Mouse (Mus musculus): ENCODE measurements around the gene Dcaf10. TPM values are rescaled to one million over a fixed set of nuclear protein-coding genes. Genes with fewer than 3 reads are reported as not detected.
"Not testable (repeated sequence)": the region's sequence is repeated elsewhere in the genome, so short reads cannot be mapped to it uniquely, and the experiment has no call there.

Gene Dcaf10
- polyA plus RNA-seq, 1 experiment from 2014 or later, result 18.4 TPM

DNA sequence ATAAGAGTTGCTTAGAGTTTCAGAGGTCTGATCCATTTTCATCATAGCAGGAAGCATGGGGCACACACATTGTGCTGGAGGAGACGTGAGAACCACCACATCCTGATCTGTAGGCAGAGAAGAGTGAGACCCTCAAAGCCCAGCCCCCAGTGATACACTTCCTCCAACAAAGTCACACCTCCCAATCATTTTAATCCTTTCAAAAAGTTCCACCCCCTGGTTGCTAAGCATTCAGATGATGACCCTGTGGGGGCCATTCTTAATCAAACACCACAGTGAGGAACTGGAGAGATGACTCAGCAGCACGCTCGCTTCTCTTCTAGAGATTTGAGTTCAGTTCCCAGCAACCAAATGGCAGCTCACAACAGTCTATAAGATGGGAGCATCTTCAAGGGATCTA, 9.4 kb upstream of the Dcaf10 start:
- Histone ChIP-seq H3K4me1 (ENCODE audit: control insufficient read depth, insufficient read depth, low read length) (no peaks in the 10 kb centered on the region), H3K9ac (replicated peaks; ENCODE audit: low read depth, low read length) (no peak overlapping the region), H3K27me3 (ENCODE audit: control insufficient read depth, insufficient read depth, low read length) (no peaks in the 10 kb centered on the region), H3K36me3 (ENCODE audit: control insufficient read depth, insufficient read depth, low read length) (no peaks in the 10 kb centered on the region), H3K4me2 (replicated peaks; ENCODE audit: low read depth, low read length) (no peak overlapping the region), H3K9me3 (ENCODE audit: control insufficient read depth, low read depth, low read length) (no peaks in the 10 kb centered on the region), H3K4me3 (ENCODE audit: low read depth, low read length) (no peak overlapping the region), H3K27ac (ENCODE audit: low read length) (no peak overlapping the region)
- WGBS, result 68% methylated on average over 3 of the region's 3 CpGs
- no peak for ATAC-seq (ENCODE audit: insufficient number of reproducible peaks, insufficient read depth, low FRiP score, low read depth)

DNA sequence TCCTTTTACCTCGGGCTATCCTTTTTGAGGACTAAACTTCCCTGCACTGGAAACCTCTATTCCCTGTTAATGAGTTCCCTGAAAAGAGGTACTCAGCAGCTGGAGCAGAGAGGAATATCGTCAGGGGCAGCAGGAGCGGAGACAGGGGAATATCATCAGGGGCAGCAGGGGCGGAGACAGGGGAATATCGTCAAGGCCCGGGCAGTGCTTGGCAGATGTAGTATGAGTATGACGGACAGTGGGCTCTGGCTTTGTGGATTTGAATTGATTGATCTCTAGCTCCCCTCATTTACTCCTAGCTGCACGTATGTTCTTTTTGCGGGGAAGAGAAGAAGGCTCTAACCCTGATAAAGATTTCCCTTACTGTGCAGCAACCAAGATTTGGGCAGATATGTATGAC, 675 bp upstream of the Dcaf10 start:
- 55% methylated on average over 9 of the region's 9 CpGs for WGBS
- peak overlapping the region; percentile 98; the same call in 1 of the 2 replicates for H3K9ac ChIP-seq (replicated peaks; ENCODE audit: low read depth, low read length)
- no peak for ATAC-seq (ENCODE audit: insufficient number of reproducible peaks, insufficient read depth, low FRiP score, low read depth)
- peak overlapping the region; percentile 94 for H3K4me3 ChIP-seq (ENCODE audit: low read depth, low read length)
- H3K27ac ChIP-seq (ENCODE audit: low read length), result peak overlapping the region; percentile 98
- no peaks in the 10 kb centered on the region for H3K9me3 ChIP-seq (ENCODE audit: control insufficient read depth, low read depth, low read length)
- peak overlapping the region; percentile 53 for H3K4me2 ChIP-seq (replicated peaks; ENCODE audit: low read depth, low read length)
- no peaks in the 10 kb centered on the region for H3K27me3 ChIP-seq (ENCODE audit: control insufficient read depth, insufficient read depth, low read length)
- H3K36me3 ChIP-seq (ENCODE audit: control insufficient read depth, insufficient read depth, low read length), result no peaks in the 10 kb centered on the region
- H3K4me1 ChIP-seq (ENCODE audit: control insufficient read depth, insufficient read depth, low read length), result peaks cover 18% of the 10 kb centered on the region

DNA sequence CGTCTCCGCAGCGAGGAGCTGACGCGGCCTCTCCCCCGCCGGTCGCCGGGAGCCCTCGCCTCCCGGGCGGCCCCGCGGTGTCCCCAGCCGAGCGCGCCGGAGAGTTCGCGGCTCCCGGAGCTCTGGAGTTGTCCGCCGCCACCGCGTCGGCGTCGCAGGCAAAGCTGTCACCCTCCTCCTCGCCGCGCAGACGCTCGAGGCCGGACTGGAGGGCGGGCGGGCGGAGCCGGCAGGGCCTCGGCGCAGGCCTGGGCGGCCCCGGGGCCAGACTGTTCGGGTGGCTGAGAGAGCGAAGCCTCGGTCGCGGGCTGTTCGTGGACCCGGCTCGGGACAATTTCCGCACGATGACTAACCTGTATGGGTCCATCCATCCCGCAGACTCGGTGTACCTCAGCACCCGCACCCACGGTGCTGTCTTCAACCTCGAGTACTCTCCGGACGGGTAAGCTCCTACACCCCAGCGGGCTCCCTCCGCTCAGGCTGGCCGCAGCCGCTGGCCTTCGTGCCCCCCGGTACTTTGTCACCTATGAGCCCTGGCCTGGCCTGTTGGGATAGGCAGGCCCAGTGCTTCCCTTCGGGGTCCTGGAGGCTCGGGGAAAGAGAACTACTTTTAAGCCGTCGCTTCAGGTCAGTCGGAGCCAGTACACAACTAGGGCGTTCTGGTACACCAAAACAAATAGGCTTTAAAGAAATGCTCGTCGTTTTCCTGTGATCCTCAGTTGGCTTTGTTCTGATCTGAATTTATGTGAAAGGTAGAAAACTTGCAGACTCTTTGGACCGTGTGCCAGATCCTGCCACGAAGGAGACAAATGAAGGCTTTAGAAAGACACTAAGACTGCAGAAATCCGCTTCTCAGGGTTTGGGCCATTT, 620 bp downstream of the Dcaf10 start, which contains the start of gene Exosc3:
Gene Exosc3 (minus strand): TSS at position 447 of the 870 bp plus-strand sequence.
- no peaks in the 10 kb centered on the region for H3K36me3 ChIP-seq (ENCODE audit: control insufficient read depth, insufficient read depth, low read length)
- H3K4me3 ChIP-seq (ENCODE audit: low read depth, low read length), result peak within 1 kb of the TSS; percentile 94
- peak within 1 kb of the TSS; percentile 98 for H3K9ac ChIP-seq (replicated peaks; ENCODE audit: low read depth, low read length)
- H3K27me3 ChIP-seq (ENCODE audit: control insufficient read depth, insufficient read depth, low read length), result no peaks in the 10 kb centered on the region
- under 1% methylated on average over 71 of the region's 76 CpGs for WGBS
- peaks cover 18% of the 10 kb centered on the region for H3K4me1 ChIP-seq (ENCODE audit: control insufficient read depth, insufficient read depth, low read length)
- no peaks in the 10 kb centered on the region for H3K9me3 ChIP-seq (ENCODE audit: control insufficient read depth, low read depth, low read length)
- ATAC-seq (ENCODE audit: insufficient number of reproducible peaks, insufficient read depth, low FRiP score, low read depth), result peak; percentile 84
- peak within 1 kb of the TSS; percentile 53 for H3K4me2 ChIP-seq (replicated peaks; ENCODE audit: low read depth, low read length)
- peak within 1 kb of the TSS; percentile 98 for H3K27ac ChIP-seq (ENCODE audit: low read length)

DNA sequence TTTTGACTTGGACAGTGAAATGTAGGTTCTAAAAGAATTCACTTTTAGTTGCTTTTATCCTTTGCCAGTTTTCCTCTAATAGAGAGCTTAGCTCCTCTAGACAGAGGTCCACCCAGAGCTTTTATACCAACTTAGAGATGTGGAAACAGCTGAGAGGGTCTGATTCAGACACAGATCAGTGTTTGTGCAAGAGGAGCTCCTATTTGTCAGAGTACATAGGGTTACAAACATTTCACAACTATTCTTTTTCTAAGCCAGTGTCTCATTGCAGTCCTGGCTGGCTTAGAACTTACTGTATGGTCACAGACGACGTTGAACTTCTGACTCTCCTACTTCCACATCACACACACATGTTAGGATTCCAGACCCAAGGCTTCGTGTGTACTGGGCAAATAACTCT, 14.8 kb downstream of the Dcaf10 start:
- Histone ChIP-seq H3K27ac (ENCODE audit: low read length) (no peak overlapping the region), H3K4me1 (ENCODE audit: control insufficient read depth, insufficient read depth, low read length) (no peaks in the 10 kb centered on the region), H3K9ac (replicated peaks; ENCODE audit: low read depth, low read length) (no peak overlapping the region), H3K4me3 (ENCODE audit: low read depth, low read length) (no peak overlapping the region), H3K27me3 (ENCODE audit: control insufficient read depth, insufficient read depth, low read length) (no peaks in the 10 kb centered on the region), H3K36me3 (ENCODE audit: control insufficient read depth, insufficient read depth, low read length) (peaks cover 16% of the 10 kb centered on the region), H3K4me2 (replicated peaks; ENCODE audit: low read depth, low read length) (no peak overlapping the region), H3K9me3 (ENCODE audit: control insufficient read depth, low read depth, low read length) (no peaks in the 10 kb centered on the region)
- 87% methylated on average over 3 of the region's 3 CpGs for WGBS
- no peak for ATAC-seq (ENCODE audit: insufficient number of reproducible peaks, insufficient read depth, low FRiP score, low read depth)

DNA sequence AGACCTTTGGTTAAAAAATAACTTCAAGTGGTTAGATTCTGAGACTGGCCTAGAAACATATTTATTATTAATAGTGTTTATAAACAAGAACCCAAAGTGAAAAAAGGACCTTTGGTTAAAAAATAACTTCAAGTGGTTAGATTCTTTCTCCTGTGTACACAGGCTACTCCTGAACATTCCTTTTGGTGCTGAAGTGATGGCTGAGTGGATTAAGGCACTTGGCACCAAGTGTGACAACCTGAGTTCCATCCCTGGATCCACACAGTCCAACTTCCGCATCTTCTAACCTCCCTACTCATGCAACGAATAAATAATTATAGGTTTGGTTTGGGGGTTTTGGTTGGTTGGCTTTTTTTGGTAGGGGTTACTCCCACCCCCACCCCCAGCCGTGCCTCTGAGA, 29.4 kb downstream of the Dcaf10 start:
- Histone ChIP-seq H3K4me2 (replicated peaks; ENCODE audit: low read depth, low read length) (no peak overlapping the region), H3K4me3 (ENCODE audit: low read depth, low read length) (no peak overlapping the region), H3K36me3 (ENCODE audit: control insufficient read depth, insufficient read depth, low read length) (peaks cover 37% of the 10 kb centered on the region), H3K4me1 (ENCODE audit: control insufficient read depth, insufficient read depth, low read length) (no peaks in the 10 kb centered on the region), H3K27ac (ENCODE audit: low read length) (no peak overlapping the region), H3K9me3 (ENCODE audit: control insufficient read depth, low read depth, low read length) (no peaks in the 10 kb centered on the region), H3K9ac (replicated peaks; ENCODE audit: low read depth, low read length) (no peak overlapping the region), H3K27me3 (ENCODE audit: control insufficient read depth, insufficient read depth, low read length) (no peaks in the 10 kb centered on the region)
- 86% methylated on average over 3 of the region's 3 CpGs for WGBS
- no peak for ATAC-seq (ENCODE audit: insufficient number of reproducible peaks, insufficient read depth, low FRiP score, low read depth)

DNA sequence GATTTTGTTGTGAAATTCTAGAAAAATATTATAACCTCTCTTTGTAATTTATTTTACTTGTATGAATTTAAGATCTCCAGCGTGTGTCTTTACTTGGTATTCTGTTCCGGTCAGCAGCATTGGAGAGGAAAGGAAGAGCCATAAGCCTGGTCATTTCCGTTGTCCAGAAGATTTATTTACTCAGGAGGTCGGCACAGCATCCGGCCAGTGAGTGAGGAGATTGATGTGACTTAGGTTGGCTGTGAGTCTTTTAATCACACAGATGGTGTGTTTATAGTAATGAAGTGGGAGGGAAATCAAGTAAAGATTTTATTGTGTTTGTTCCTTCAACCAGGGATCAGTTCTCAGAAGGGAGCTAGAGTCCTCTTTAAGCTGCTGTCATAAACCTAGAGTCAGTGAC, 33.0 kb downstream of the Dcaf10 start:
- no peak overlapping the region for H3K4me3 ChIP-seq (ENCODE audit: low read depth, low read length)
- H3K36me3 ChIP-seq (ENCODE audit: control insufficient read depth, insufficient read depth, low read length), result peaks cover 41% of the 10 kb centered on the region
- H3K27me3 ChIP-seq (ENCODE audit: control insufficient read depth, insufficient read depth, low read length), result no peaks in the 10 kb centered on the region
- no peak overlapping the region for H3K4me2 ChIP-seq (replicated peaks; ENCODE audit: low read depth, low read length)
- H3K27ac ChIP-seq (ENCODE audit: low read length), result no peak overlapping the region
- WGBS, result 54% methylated on average over 5 of the region's 5 CpGs
- ATAC-seq (ENCODE audit: insufficient number of reproducible peaks, insufficient read depth, low FRiP score, low read depth), result no peak
- no peaks in the 10 kb centered on the region for H3K4me1 ChIP-seq (ENCODE audit: control insufficient read depth, insufficient read depth, low read length)
- no peak overlapping the region for H3K9ac ChIP-seq (replicated peaks; ENCODE audit: low read depth, low read length)
- no peaks in the 10 kb centered on the region for H3K9me3 ChIP-seq (ENCODE audit: control insufficient read depth, low read depth, low read length)

DNA sequence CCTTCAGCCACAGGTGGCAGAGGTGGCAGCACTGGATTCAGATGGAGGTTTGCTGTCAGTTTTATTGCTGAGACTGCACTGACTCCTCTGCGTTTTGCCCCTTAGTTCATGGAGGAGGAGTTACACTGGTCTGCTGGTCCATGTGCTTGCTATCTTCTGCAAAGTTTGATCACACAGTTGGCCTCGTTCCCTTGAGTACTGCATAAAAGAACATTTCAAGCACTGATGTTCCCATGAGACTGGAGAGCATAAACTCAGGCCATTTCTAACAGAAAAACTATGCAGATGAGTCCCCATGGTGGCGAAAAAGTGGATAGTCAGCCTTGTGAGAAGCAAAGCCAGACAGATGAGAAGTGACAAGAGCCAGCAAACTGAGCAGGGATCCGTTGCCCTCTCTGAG, 34.7 kb downstream of the Dcaf10 start:
- 80% methylated on average over 4 of the region's 4 CpGs for WGBS

DNA sequence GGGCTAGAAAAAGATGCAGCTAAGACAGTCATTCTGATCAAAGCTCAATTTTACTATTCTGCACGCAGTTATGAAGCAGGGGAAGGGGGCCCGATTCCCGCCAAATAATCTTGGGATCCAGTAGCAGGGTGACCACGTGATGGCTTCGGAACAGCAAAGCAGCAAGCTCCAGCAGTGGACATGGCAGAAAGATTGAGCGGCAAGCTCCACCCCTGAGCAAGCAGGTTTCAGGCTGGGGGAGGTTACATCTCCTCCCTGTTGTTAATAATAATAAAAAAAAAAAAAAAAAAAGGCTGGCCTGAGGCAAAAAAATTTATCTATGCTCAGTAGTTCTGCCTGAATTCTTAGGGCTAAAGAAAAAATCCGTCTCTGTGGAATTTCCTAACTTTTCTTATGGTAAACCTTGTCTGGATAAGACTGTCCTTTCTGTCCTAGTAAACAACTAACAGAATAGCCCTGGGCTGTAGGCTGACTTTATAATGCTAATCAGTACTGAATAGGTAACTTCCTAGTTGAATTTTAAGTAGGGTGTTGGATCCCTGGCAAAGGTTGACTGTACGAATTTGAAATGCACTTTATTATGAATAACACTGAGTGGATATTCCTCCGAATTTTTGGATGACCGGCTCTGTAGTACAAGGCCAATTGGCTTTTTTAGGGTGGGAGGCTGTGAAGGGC, 39.1 kb downstream of the Dcaf10 start:
- not testable (repeated sequence) for H3K27me3 ChIP-seq (ENCODE audit: control insufficient read depth, insufficient read depth, low read length); H3K36me3 ChIP-seq (ENCODE audit: control insufficient read depth, insufficient read depth, low read length); H3K27ac ChIP-seq (ENCODE audit: low read length); H3K9me3 ChIP-seq (ENCODE audit: control insufficient read depth, low read depth, low read length); H3K4me2 ChIP-seq (replicated peaks; ENCODE audit: low read depth, low read length); H3K4me3 ChIP-seq (ENCODE audit: low read depth, low read length); ATAC-seq (ENCODE audit: insufficient number of reproducible peaks, insufficient read depth, low FRiP score, low read depth); H3K4me1 ChIP-seq (ENCODE audit: control insufficient read depth, insufficient read depth, low read length); H3K9ac ChIP-seq (replicated peaks; ENCODE audit: low read depth, low read length)
- WGBS, result 87% methylated on average over 10 of the region's 10 CpGs

More for the DNA sequence above, 34.7 kb downstream of the Dcaf10 start:
- H3K36me3 ChIP-seq (ENCODE audit: control insufficient read depth, insufficient read depth, low read length), result peaks cover 32% of the 10 kb centered on the region
- ATAC-seq (ENCODE audit: insufficient number of reproducible peaks, insufficient read depth, low FRiP score, low read depth), result no peak
- no peaks in the 10 kb centered on the region for H3K9me3 ChIP-seq (ENCODE audit: control insufficient read depth, low read depth, low read length)
- no peak overlapping the region for H3K27ac ChIP-seq (ENCODE audit: low read length)
- H3K4me2 ChIP-seq (replicated peaks; ENCODE audit: low read depth, low read length), result no peak overlapping the region
- no peaks in the 10 kb centered on the region for H3K27me3 ChIP-seq (ENCODE audit: control insufficient read depth, insufficient read depth, low read length)
- H3K9ac ChIP-seq (replicated peaks; ENCODE audit: low read depth, low read length), result no peak overlapping the region
- H3K4me1 ChIP-seq (ENCODE audit: control insufficient read depth, insufficient read depth, low read length), result no peaks in the 10 kb centered on the region
- no peak overlapping the region for H3K4me3 ChIP-seq (ENCODE audit: low read depth, low read length)
